22 mouse cellular contexts compared by ENCODE assay signal in genomic region chr5:92797981-92798380, GRCm38 (mm10).
DNase-seq lines count a peak whose midpoint lies in the region; ATAC-seq and TF ChIP-seq lines count a peak whose summit lies in the region.
"Had no signal": no experiment of that assay in that cellular context is flagged by ENCODE, and none has a peak within 500 bp of the region (broad histone marks: within the 10 kb centered on the region; RNA-seq: fewer than 3 reads in every experiment).

No protein-coding gene starts in this region.

- H3K27me3 ChIP-seq in kidney, adult 2 months (replicated peaks; ENCODE audit: control insufficient read depth, insufficient read depth, low read length): no peaks in the 10 kb centered on the region
- H3K27me3 ChIP-seq in intestine, embryonic 16.5 days (replicated peaks; ENCODE audit: control insufficient read depth, insufficient read depth, low read length): no peaks in the 10 kb centered on the region
- H3K27me3 ChIP-seq in hindbrain, postnatal 0 days (ENCODE audit: insufficient read depth, low read length): no peaks in the 10 kb centered on the region
- H3K27me3 ChIP-seq: forebrain, embryonic 15.5 days; hindbrain, embryonic 12.5 days had no signal

- H3K4me1 ChIP-seq in kidney, adult 2 months (ENCODE audit: control insufficient read depth, insufficient read depth, low read length): peaks cover 11% of the 10 kb centered on the region
- H3K4me1 ChIP-seq in intestine, embryonic 16.5 days (ENCODE audit: control insufficient read depth, insufficient read depth, low read length): no peaks in the 10 kb centered on the region
- no peaks in the 10 kb centered on the region for H3K4me1 ChIP-seq in hindbrain, postnatal 0 days (ENCODE audit: insufficient read depth, low read length)
- H3K4me1 ChIP-seq: forebrain, embryonic 15.5 days had no signal

- no peak for TF ChIP-seq CTCF in kidney, adult 2 months (conservative IDR thresholded peaks at IDR 0.05; ENCODE audit: insufficient read depth, insufficient read length, low read depth, low read length)
- no peak for TF ChIP-seq CTCF in hindbrain, postnatal 0 days (IDR thresholded peaks at IDR 0.05; ENCODE audit: low read depth)

- no peak for DNase-seq in kidney, adult 2 months
- DNase-seq in kidney, postnatal 10 days: no peak
- peak; percentile 80 for DNase-seq in R1 (ENCODE audit: low read depth, low spot score)
- no peak for DNase-seq in left cerebral cortex, adult 18-20 months (ENCODE audit: low spot score in 2 of 2)
- DNase-seq in hindbrain, postnatal 0 days (ENCODE audit: low spot score): no peak
- DNase-seq in cerebellum, postnatal 25 days: no peak
- DNase-seq: adrenal gland, adult 2 months; adrenal gland, postnatal 25 days; cerebellum, adult 18-20 months; cerebellum, adult 9-11 months; gastrocnemius, postnatal 36 days; heart, adult 18-20 months; heart, postnatal 10 days; heart, postnatal 4 days had no signal

- 83% methylated on average over 3 of the region's 3 CpGs for WGBS in kidney, adult 2 months
- 70% methylated on average over 3 of the region's 3 CpGs for WGBS in intestine, embryonic 16.5 days
- whole genome bisulfite sequencing in hindbrain, postnatal 0 days: 83% methylated on average over 3 of the region's 3 CpGs

- H3K4me2 ChIP-seq in intestine, embryonic 16.5 days (ENCODE audit: low read depth, low read length): no peak overlapping the region
- H3K4me2 ChIP-seq in hindbrain, postnatal 0 days (ENCODE audit: low read depth, low read length): no peak overlapping the region
- H3K4me2 ChIP-seq: forebrain, embryonic 15.5 days; hindbrain, embryonic 12.5 days had no signal

- no peaks in the 10 kb centered on the region for H3K9me3 ChIP-seq in intestine, embryonic 16.5 days (ENCODE audit: control insufficient read depth, low read length)
- H3K9me3 ChIP-seq in hindbrain, postnatal 0 days (ENCODE audit: low read length): no peaks in the 10 kb centered on the region
- H3K9me3 ChIP-seq: forebrain, embryonic 15.5 days; heart, embryonic 10.5 days; hindbrain, embryonic 12.5 days had no signal

- H3K4me3 ChIP-seq in kidney, adult 2 months (ENCODE audit: insufficient read depth, low read depth, low read length): no peak overlapping the region
- H3K4me3 ChIP-seq in intestine, embryonic 16.5 days (ENCODE audit: low read length): no peak overlapping the region
- H3K4me3 ChIP-seq in hindbrain, postnatal 0 days (ENCODE audit: low read length): no peak overlapping the region
- H3K4me3 ChIP-seq: embryonic facial prominence, embryonic 10.5 days; erythroblast, embryonic 14.5 days; forebrain, embryonic 15.5 days; heart, embryonic 10.5 days; hindbrain, embryonic 12.5 days had no signal

- peak; percentile 26; the same call in 1 of the 2 replicates for ATAC-seq in intestine, embryonic 16.5 days
- ATAC-seq in hindbrain, postnatal 0 days: no peak
- ATAC-seq: forebrain, embryonic 15.5 days; hindbrain, embryonic 16.5 days had no signal

- no peak overlapping the region for H3K9ac ChIP-seq in intestine, embryonic 16.5 days (ENCODE audit: low read depth, low read length)
- H3K9ac ChIP-seq in hindbrain, postnatal 0 days (replicated peaks; ENCODE audit: low read length): no peak overlapping the region
- H3K9ac ChIP-seq: forebrain, embryonic 15.5 days; hindbrain, embryonic 12.5 days had no signal

- H3K36me3 ChIP-seq in kidney, adult 2 months (ENCODE audit: control insufficient read depth, insufficient read depth, low read length): no peaks in the 10 kb centered on the region
- no peaks in the 10 kb centered on the region for H3K36me3 ChIP-seq in intestine, embryonic 16.5 days (ENCODE audit: control insufficient read depth, insufficient read depth, low read length)
- no peaks in the 10 kb centered on the region for H3K36me3 ChIP-seq in hindbrain, postnatal 0 days (ENCODE audit: insufficient read depth, low read length)
- H3K36me3 ChIP-seq: forebrain, embryonic 15.5 days; G1E; heart, embryonic 10.5 days; hindbrain, embryonic 12.5 days had no signal

- peak overlapping the region; percentile 43 for H3K27ac ChIP-seq in kidney, adult 2 months (ENCODE audit: insufficient read depth, low read depth, low read length)
- no peak overlapping the region for H3K27ac ChIP-seq in intestine, embryonic 16.5 days (ENCODE audit: low read length)
- no peak overlapping the region for H3K27ac ChIP-seq in hindbrain, postnatal 0 days
- H3K27ac ChIP-seq: embryonic facial prominence, embryonic 10.5 days; forebrain, embryonic 15.5 days; hindbrain, embryonic 12.5 days had no signal

- TF ChIP-seq POLR2A in kidney, adult 2 months (IDR thresholded peaks at IDR 0.05; ENCODE audit: low read depth, low read length): no peak
